In genomic region chr3:84949387-84949786, GRCm38 (mm10) we compare ENCODE assay signal across 19 mouse cellular contexts.
"Had no signal": no experiment of that assay in that cellular context is flagged by ENCODE, and none has a peak within 500 bp of the region (broad histone marks: within the 10 kb centered on the region; RNA-seq: fewer than 3 reads in every experiment).

No protein-coding gene starts in this region.

- H3K27me3 ChIP-seq: limb, embryonic 13.5 days; liver, embryonic 12.5 days; liver, embryonic 15.5 days; midbrain, embryonic 12.5 days; midbrain, embryonic 15.5 days; neural tube, embryonic 13.5 days had no signal

- DNase-seq: kidney, adult 2 months; kidney, postnatal 25 days; layer of hippocampus, postnatal 36 days; lung, adult 2 months; lung, postnatal 14 days; lung, postnatal 4 days; retina, postnatal 1 day; thymus, adult 18-20 months; thymus, postnatal 14 days; thymus, postnatal 4 days had no signal

- H3K27ac ChIP-seq: kidney, postnatal 0 days; limb, embryonic 10.5 days; limb, embryonic 13.5 days; liver, embryonic 12.5 days; liver, embryonic 15.5 days; midbrain, embryonic 12.5 days; midbrain, embryonic 15.5 days; neural tube, embryonic 13.5 days had no signal

- H3K36me3 ChIP-seq: limb, embryonic 10.5 days; limb, embryonic 13.5 days; liver, embryonic 12.5 days; liver, embryonic 15.5 days; midbrain, embryonic 12.5 days; midbrain, embryonic 15.5 days; neural tube, embryonic 13.5 days had no signal

- ATAC-seq: intestine, postnatal 0 days; liver, embryonic 12.5 days; midbrain, embryonic 15.5 days had no signal

- H3K4me3 ChIP-seq: limb, embryonic 10.5 days; limb, embryonic 13.5 days; liver, embryonic 12.5 days; liver, embryonic 15.5 days; midbrain, embryonic 12.5 days; midbrain, embryonic 15.5 days; neural tube, embryonic 13.5 days had no signal
